Mouse (Mus musculus) liver (tissue): Measurements from ENCODE around the gene Gm26657.

Source experiments
- DNase-seq: peaks from one replicate; pipeline ENCODE4 v3.0.0-alpha.2; 2020; ENCODE audit warnings: mixed read lengths

Gm26657 gene

DNA sequence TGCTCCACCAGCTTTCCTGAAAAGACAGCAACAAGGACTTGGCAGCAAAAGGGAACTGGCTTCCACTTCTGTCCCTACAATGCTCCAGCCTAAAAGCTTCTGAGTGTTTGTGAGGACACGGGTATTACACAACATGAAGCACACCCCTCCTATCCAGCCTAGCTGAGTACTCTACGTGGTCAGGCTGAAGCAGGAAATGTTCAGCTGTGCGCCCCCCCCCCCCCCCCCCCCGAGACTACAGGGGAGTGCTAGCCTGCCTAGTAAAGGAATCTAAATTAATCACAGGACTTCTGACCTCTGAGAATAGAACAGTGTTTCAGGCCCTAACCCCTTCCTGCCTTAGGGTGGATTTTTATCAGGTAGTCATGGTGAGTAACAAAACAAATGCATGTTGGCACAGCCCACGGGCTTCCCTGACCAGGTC is 28.0 kb downstream of the Gm26657 start:
- DNase-seq, result no peak

DNA sequence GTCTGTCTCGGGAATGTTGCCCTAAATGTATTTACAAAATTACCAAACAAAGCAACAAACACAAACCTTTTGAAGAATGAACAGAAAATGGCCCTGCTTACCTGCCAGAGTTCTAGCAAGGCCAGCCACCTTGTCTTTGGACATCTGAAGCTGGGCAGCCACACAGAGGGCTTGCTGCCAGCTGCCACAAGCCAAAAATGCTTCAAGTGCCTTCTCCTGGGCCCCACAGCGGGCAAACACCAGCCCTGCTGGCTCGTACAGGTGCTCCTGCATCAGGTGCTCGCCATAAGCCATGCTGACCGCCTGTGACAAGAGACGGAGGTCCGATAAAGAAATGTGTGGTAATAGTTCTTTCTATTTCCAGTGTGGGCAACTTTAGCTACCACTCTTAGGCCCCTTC is 29.0 kb downstream of the Gm26657 start:
- no peak for DNase-seq

DNA sequence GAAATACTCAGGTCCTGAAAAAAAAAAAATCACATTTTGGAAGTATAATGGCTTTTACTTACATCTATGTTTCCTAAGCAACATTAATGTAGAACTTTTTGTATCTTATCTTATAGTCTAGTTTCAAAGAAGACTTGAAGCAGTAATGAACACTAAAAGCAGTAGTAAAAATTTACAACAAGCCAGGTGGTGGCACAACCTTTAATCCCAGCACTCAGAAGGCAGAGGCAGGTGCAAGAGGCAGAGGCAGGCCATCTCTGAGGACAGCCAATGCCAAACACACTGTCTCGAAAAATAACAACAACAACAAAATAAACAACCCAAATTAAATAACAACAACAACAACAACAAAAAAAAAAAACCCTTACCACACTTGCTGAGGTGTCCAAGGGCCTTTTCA is 31.2 kb downstream of the Gm26657 start:
- no peak for DNase-seq
